Mouse (Mus musculus) megakaryocyte, embryonic 14.5 days (primary cell): Measurements from ENCODE around the gene Kcnip3. TPM values are rescaled to one million over a fixed set of nuclear protein-coding genes. Genes with fewer than 3 reads are reported as not detected.

ENCODE experiments used
- H3K27me3 ChIP-seq: replicated peaks from 2 replicates; pipeline ENCODE3; 2012; ENCODE audit warnings: inconsistent platforms
- H3K36me3 ChIP-seq: replicated peaks from 2 replicates; pipeline ENCODE3; 2012; ENCODE audit warnings: low read length, inconsistent platforms, mixed read lengths
- H3K4me1 ChIP-seq: 2 replicates; pipeline ENCODE4 v1.6.1; 2012; ENCODE audit warnings: inconsistent platforms
- H3K4me3 ChIP-seq: replicated peaks from 2 replicates; pipeline ENCODE3; 2012; ENCODE audit warnings: moderate library complexity, mild to moderate bottlenecking, inconsistent platforms
- H3K9me3 ChIP-seq: 2 replicates; pipeline ENCODE4 v1.6.1; 2012; ENCODE audit warnings: inconsistent platforms
- FLI1 ChIP-seq: IDR thresholded peaks from 2 replicates; pipeline ENCODE4 v1.6.1; 2012; ENCODE audit warnings: low read length, inconsistent platforms, mixed read lengths
- GATA1 ChIP-seq: IDR thresholded peaks from 3 replicates; pipeline ENCODE4 v1.6.1; 2012; ENCODE audit warnings: mixed read lengths, low read length, inconsistent platforms, borderline replicate concordance
- polyA plus RNA-seq: library from polyadenylated mRNA; stranded (reverse); fragments of >175 nt; gene quantifications from 2 replicates; pipeline ENCODE4 v1.2.3, GENCODE M21; 2012; ENCODE audit warnings: low replicate concordance; ENCODE audit not compliant: insufficient read depth

Kcnip3 gene
- polyA plus RNA-seq, 1 experiment, result 0.16 TPM

- peaks cover 59% of the 10 kb centered on the region for H3K27me3 ChIP-seq
- TF ChIP-seq FLI1, result no peak; the same call in 1 of the 2 replicates
- no peak for TF ChIP-seq GATA1
Observed at GRCm38 (mm10) chr2:127472279-127472678, 49.6 kb downstream of the Kcnip3 start.

GRCm38 (mm10) chr2:127471281-127471680 lies 50.6 kb downstream of the Kcnip3 start:
- no peaks in the 10 kb centered on the region for H3K9me3 ChIP-seq
- H3K36me3 ChIP-seq, result no peaks in the 10 kb centered on the region
- peaks cover 55% of the 10 kb centered on the region for H3K27me3 ChIP-seq
- TF ChIP-seq GATA1, result no peak
- TF ChIP-seq FLI1, result no peak
- no peak overlapping the region for H3K4me3 ChIP-seq
- peaks cover 26% of the 10 kb centered on the region for H3K4me1 ChIP-seq

More at GRCm38 (mm10) chr2:127472279-127472678, 49.6 kb downstream of the Kcnip3 start:
- H3K36me3 ChIP-seq, result no peaks in the 10 kb centered on the region
- H3K9me3 ChIP-seq, result no peaks in the 10 kb centered on the region
- H3K4me3 ChIP-seq, result no peak overlapping the region
- H3K4me1 ChIP-seq, result peaks cover 33% of the 10 kb centered on the region

GRCm38 (mm10) chr2:127470661-127471060 lies 51.2 kb downstream of the Kcnip3 start:
- H3K9me3 ChIP-seq, result no peaks in the 10 kb centered on the region
- peaks cover 58% of the 10 kb centered on the region for H3K27me3 ChIP-seq
- no peaks in the 10 kb centered on the region for H3K36me3 ChIP-seq
- no peak overlapping the region for H3K4me3 ChIP-seq
- H3K4me1 ChIP-seq, result peaks cover 31% of the 10 kb centered on the region
- no peak for TF ChIP-seq GATA1

GRCm38 (mm10) chr2:127470183-127470582 lies 51.7 kb downstream of the Kcnip3 start:
- H3K4me1 ChIP-seq, result peaks cover 31% of the 10 kb centered on the region
- no peaks in the 10 kb centered on the region for H3K9me3 ChIP-seq
- TF ChIP-seq GATA1 (no peak), FLI1 (no peak)
- H3K36me3 ChIP-seq, result no peaks in the 10 kb centered on the region
- H3K27me3 ChIP-seq, result peaks cover 58% of the 10 kb centered on the region
- H3K4me3 ChIP-seq, result no peak overlapping the region

- Histone ChIP-seq H3K9me3 (no peaks in the 10 kb centered on the region), H3K36me3 (no peaks in the 10 kb centered on the region), H3K4me1 (peaks cover 32% of the 10 kb centered on the region), H3K4me3 (no peak overlapping the region), H3K27me3 (peaks cover 87% of the 10 kb centered on the region)
- TF ChIP-seq GATA1 (no peak), FLI1 (no peak)
Observed at GRCm38 (mm10) chr2:127462314-127462713, 59.6 kb downstream of the Kcnip3 start.

GRCm38 (mm10) chr2:127461351-127461750 lies 60.5 kb downstream of the Kcnip3 start:
- no peak for TF ChIP-seq GATA1
- TF ChIP-seq FLI1, result no peak
- Histone ChIP-seq H3K36me3 (no peaks in the 10 kb centered on the region), H3K4me1 (peaks cover 32% of the 10 kb centered on the region), H3K27me3 (peaks cover 89% of the 10 kb centered on the region), H3K4me3 (no peak overlapping the region), H3K9me3 (no peaks in the 10 kb centered on the region)

- no peak for TF ChIP-seq GATA1
- TF ChIP-seq FLI1, result no peak
- Histone ChIP-seq H3K4me3 (no peak overlapping the region), H3K27me3 (peaks cover 88% of the 10 kb centered on the region)
Observed at GRCm38 (mm10) chr2:127459341-127459740, 62.6 kb downstream of the Kcnip3 start.

GRCm38 (mm10) chr2:127453764-127454163 lies 68.1 kb downstream of the Kcnip3 start:
- H3K4me3 ChIP-seq, result no peak overlapping the region
- no peaks in the 10 kb centered on the region; the same call in 1 of the 2 replicates for H3K9me3 ChIP-seq
- H3K27me3 ChIP-seq, result peaks cover 78% of the 10 kb centered on the region
- no peaks in the 10 kb centered on the region for H3K36me3 ChIP-seq
- TF ChIP-seq FLI1 (no peak), GATA1 (no peak)
- H3K4me1 ChIP-seq, result peaks cover 28% of the 10 kb centered on the region

More at GRCm38 (mm10) chr2:127459341-127459740, 62.6 kb downstream of the Kcnip3 start:
- Histone ChIP-seq H3K9me3 (no peaks in the 10 kb centered on the region), H3K36me3 (no peaks in the 10 kb centered on the region), H3K4me1 (peaks cover 20% of the 10 kb centered on the region)

- TF ChIP-seq GATA1 (no peak), FLI1 (no peak)
- Histone ChIP-seq H3K36me3 (no peaks in the 10 kb centered on the region), H3K27me3 (peaks cover 80% of the 10 kb centered on the region), H3K9me3 (no peaks in the 10 kb centered on the region; the same call in 1 of the 2 replicates), H3K4me1 (peaks cover 28% of the 10 kb centered on the region), H3K4me3 (no peak overlapping the region)
Observed at GRCm38 (mm10) chr2:127453141-127453540, 68.8 kb downstream of the Kcnip3 start.

GRCm38 (mm10) chr2:127451748-127452147 lies 70.1 kb downstream of the Kcnip3 start:
- Histone ChIP-seq H3K4me1 (peaks cover 33% of the 10 kb centered on the region), H3K4me3 (peak overlapping the region; percentile 40), H3K9me3 (no peaks in the 10 kb centered on the region; the same call in 1 of the 2 replicates), H3K36me3 (no peaks in the 10 kb centered on the region), H3K27me3 (peaks cover 73% of the 10 kb centered on the region)
- TF ChIP-seq GATA1 (no peak), FLI1 (no peak)
